Mouse (Mus musculus): ENCODE results near the gene Polrmt.

GRCm38 (mm10) chr10:79764234-79764633 lies 17.9 kb upstream of the Polrmt start:
- TF ChIP-seq CTCF (IDR thresholded peaks at IDR 0.05; ENCODE audit: low read depth, low read length): no peak
- TF ChIP-seq POLR2A (IDR thresholded peaks at IDR 0.05; ENCODE audit: borderline replicate concordance, low read depth, low read length): no peak

All from bone marrow macrophage, adult 2 months (primary cell).